ENCODE assay signal across 8 mouse cellular contexts in the genomic region with DNA sequence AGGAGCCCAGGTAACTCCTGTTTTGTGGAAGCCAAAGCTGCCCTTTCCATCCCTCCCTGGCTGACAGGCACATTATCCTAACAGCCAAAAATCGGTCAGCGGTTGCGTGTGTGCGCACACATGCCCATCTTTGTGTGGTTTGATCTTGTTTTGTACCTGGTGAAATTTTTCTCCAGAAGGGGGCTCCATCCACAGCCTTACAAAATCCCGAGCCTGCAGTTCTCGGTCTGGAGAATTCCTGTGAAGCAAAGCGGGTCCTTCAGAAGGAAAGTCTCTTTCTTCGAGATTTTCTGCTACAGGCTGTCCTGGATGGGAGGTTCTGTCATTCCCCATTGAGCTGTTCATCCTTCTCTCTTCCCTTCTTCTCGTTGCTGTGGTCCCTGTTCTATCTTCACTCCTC. TPM values are rescaled to one million over a fixed set of nuclear protein-coding genes. Genes with fewer than 3 reads are reported as not detected.
DNase-seq lines count a peak whose midpoint lies in the region; TF ChIP-seq lines count a peak whose summit lies in the region.

No protein-coding gene starts in this region.

- no peaks in the 10 kb centered on the region for H3K27me3 ChIP-seq in kidney, adult 2 months (replicated peaks; ENCODE audit: control insufficient read depth, insufficient read depth, low read length)

- no peak for TF ChIP-seq POLR2A in kidney, adult 2 months (IDR thresholded peaks at IDR 0.05; ENCODE audit: low read depth, low read length)
- TF ChIP-seq POLR2A in cortical plate, adult 2 months (IDR thresholded peaks at IDR 0.05; ENCODE audit: extremely low read depth, insufficient read depth, low read length), result no peak

- peak; percentile 15 for DNase-seq in kidney, adult 2 months
- no peak for DNase-seq in kidney, postnatal 14 days
- peak; percentile 48 for DNase-seq in ES-CJ7 (ENCODE audit: low read depth, low spot score)
- peak; percentile 49 to 66 for DNase-seq in layer of hippocampus, postnatal 10 days (ENCODE audit: low spot score in 2 of 2)
- no peak for DNase-seq in urinary bladder, postnatal 25 days (ENCODE audit: low spot score)
- DNase-seq in adrenal gland, postnatal 4 days (ENCODE audit: low spot score in 2 of 2), result no peak
- no peak for DNase-seq in ovary, adult 18-20 months (ENCODE audit: low spot score)

- H3K27ac ChIP-seq in kidney, adult 2 months (ENCODE audit: insufficient read depth, low read depth, low read length), result no peak overlapping the region
- no peak overlapping the region for H3K27ac ChIP-seq in cortical plate, adult 2 months (ENCODE audit: insufficient read depth, low read length)

- H3K36me3 ChIP-seq in kidney, adult 2 months (ENCODE audit: control insufficient read depth, insufficient read depth, low read length), result no peaks in the 10 kb centered on the region

- 37% methylated on average over 9 of the region's 9 CpGs for WGBS in kidney, adult 2 months

- no peak overlapping the region for H3K4me3 ChIP-seq in kidney, adult 2 months (ENCODE audit: insufficient read depth, low read depth, low read length)
- no peak overlapping the region for H3K4me3 ChIP-seq in cortical plate, adult 2 months (ENCODE audit: insufficient read depth, low read length)

- 0 out of 2 replicates have a peak, but pooled peaks have one; percentile 23 for TF ChIP-seq CTCF in kidney, adult 2 months (conservative IDR thresholded peaks at IDR 0.05; ENCODE audit: insufficient read depth, insufficient read length, low read depth, low read length)
- peak; percentile 50; the same call in 1 of the 2 replicates for TF ChIP-seq CTCF in cortical plate, adult 2 months (IDR thresholded peaks at IDR 0.05; ENCODE audit: extremely low read depth, insufficient read depth, low read length)

- no peaks in the 10 kb centered on the region for H3K4me1 ChIP-seq in kidney, adult 2 months (ENCODE audit: control insufficient read depth, insufficient read depth, low read length)
- H3K4me1 ChIP-seq in cortical plate, adult 2 months (ENCODE audit: control insufficient read depth, insufficient read depth, low read length), result no peaks in the 10 kb centered on the region; the same call in none of the 2 replicates

RNA-seq across cellular contexts. Expression of a gene that starts 4.0 kb away (rescaled TPM):
- polyA plus RNA-seq in kidney, adult 2 months (2012; rRNA removed), result 11.6 and 13.4 TPM in 2 replicates
- 31.0 and 38.3 TPM in 2 replicates for polyA plus RNA-seq in cortical plate, adult 2 months (2012; rRNA removed)
- total RNA-seq in layer of hippocampus, postnatal 10 days (2021), result 10 to 100 TPM; 74.9 to 76.6 TPM
- 10 to 100 TPM in 1 of 2 experiments, 1 to 10 TPM in 1; 9.0 to 11.0 TPM for total RNA-seq in adrenal gland, postnatal 4 days (2021)

Comparison
In these comparisons a context has a peak if more than half of its experiments do, and no peak if none do; other contexts are left out.
1. DNase-seq: peak in kidney, adult 2 months (single experiment), ES-CJ7 (single experiment) and layer of hippocampus, postnatal 10 days (2 of 2); none in kidney, postnatal 14 days (single experiment), urinary bladder, postnatal 25 days (single experiment), adrenal gland, postnatal 4 days (0 of 2) and ovary, adult 18-20 months (single experiment).
2. RNA of a gene that starts 4.0 kb away (total RNA-seq): 74.9 to 76.6 TPM in layer of hippocampus, postnatal 10 days; 9.0 to 11.0 TPM in adrenal gland, postnatal 4 days; every median in the first group is over 4 times any median in the second.